Mouse (Mus musculus) MEL (cell line): Measurements from ENCODE around the gene Col12a1. TPM values are rescaled to one million over a fixed set of nuclear protein-coding genes. Genes with fewer than 3 reads are reported as not detected.

ENCODE experiments used
- DNase-seq: peaks from one replicate; pipeline ENCODE4 v3.0.0; 2011; ENCODE audit warnings: low read depth, low spot score
- H3K27ac ChIP-seq: 2 replicates; pipeline ENCODE4 v1.5.1; 2012; ENCODE audit warnings: low read depth, mild to moderate bottlenecking, control low read depth, low read length, moderate library complexity; ENCODE audit not compliant: control insufficient read depth
- H3K27me3 ChIP-seq, 2 experiments: fragments of 150-350 bp in 1 of 2; sonication (generic) in 1 of 2; 2 replicates each; pipeline ENCODE4 v1.6.1; 2012; ENCODE audit warnings: low read length in 2 of 2, mild to moderate bottlenecking in 2 of 2, improper control_type of control experiment in 1 of 2, moderate library complexity in 1 of 2; ENCODE audit not compliant: insufficient read depth in 2 of 2, control insufficient read depth in 1 of 2
- H3K36me3 ChIP-seq, 2 experiments: 2 replicates each; pipeline ENCODE4 v1.6.1; 2012 to 2014; ENCODE audit warnings: low read length in 2 of 2, improper control_type of control experiment in 1 of 2, inconsistent platforms in 1 of 2, mild to moderate bottlenecking in 1 of 2; ENCODE audit not compliant: insufficient read depth in 2 of 2, control insufficient read depth in 1 of 2
- H3K4me1 ChIP-seq, 2 experiments: fragments of 150-350 bp in 1 of 2; sonication (generic) in 1 of 2; 2 replicates each; pipeline ENCODE4 v1.6.1; 2012; ENCODE audit warnings: low read length in 2 of 2, improper control_type of control experiment in 1 of 2, mild to moderate bottlenecking in 1 of 2; ENCODE audit not compliant: insufficient read depth in 2 of 2, control insufficient read depth in 1 of 2
- H3K4me3 ChIP-seq, 2 experiments: fragments of 150-350 bp in 1 of 2; sonication (generic) in 1 of 2; 2 replicates each; pipeline ENCODE4 v1.5.1; 2012; ENCODE audit warnings: low read depth in 2 of 2, low read length in 2 of 2, mild to moderate bottlenecking in 2 of 2, moderate library complexity in 2 of 2, control low read depth in 1 of 2, improper control_type of control experiment in 1 of 2; ENCODE audit not compliant: control insufficient read depth in 1 of 2, insufficient read depth in 1 of 2
- H3K79me2 ChIP-seq: 2 replicates; pipeline ENCODE4 v1.6.1; 2012; ENCODE audit warnings: mild to moderate bottlenecking, low read length, moderate library complexity; ENCODE audit not compliant: control insufficient read depth, poor library complexity, insufficient read depth
- H3K9ac ChIP-seq: 2 replicates; pipeline ENCODE4 v1.6.1; 2012; ENCODE audit warnings: low read depth, mild to moderate bottlenecking, control low read depth, low read length, moderate library complexity; ENCODE audit not compliant: control insufficient read depth, poor library complexity, severe bottlenecking
- H3K9me3 ChIP-seq: fragments of 150-350 bp; sonication (generic); replicated peaks from 2 replicates; pipeline ENCODE4 v1.6.1; 2012; ENCODE audit warnings: mild to moderate bottlenecking, low read length, improper control_type of control experiment, moderate library complexity; ENCODE audit not compliant: insufficient read depth
- CHD2 ChIP-seq: IDR thresholded peaks from 2 replicates; pipeline ENCODE4 v1.6.1; 2011; ENCODE audit warnings: low read length, improper control_type of control experiment
- E2F4 ChIP-seq: IDR thresholded peaks from 2 replicates; pipeline ENCODE4 v1.6.1; 2011; ENCODE audit warnings: low read depth, low read length, improper control_type of control experiment, borderline replicate concordance
- ELF1 ChIP-seq: IDR thresholded peaks from 2 replicates; pipeline ENCODE4 v1.6.1; 2014; ENCODE audit warnings: low read depth, mild to moderate bottlenecking, inconsistent platforms, low read length, improper control_type of control experiment, moderate library complexity
- HCFC1 ChIP-seq: IDR thresholded peaks from 2 replicates; pipeline ENCODE4 v1.6.1; 2012; ENCODE audit warnings: low read depth, mild to moderate bottlenecking, inconsistent platforms, low read length, improper control_type of control experiment, moderate library complexity
- KAT2A ChIP-seq: conservative IDR thresholded peaks from 2 replicates; pipeline ENCODE4 v1.6.1; 2012; ENCODE audit warnings: low read depth, low read length, improper control_type of control experiment, inconsistent platforms
- MAX ChIP-seq: IDR thresholded peaks from 2 replicates; pipeline ENCODE4 v1.6.1; 2011; ENCODE audit warnings: low read length, improper control_type of control experiment
- MEF2A ChIP-seq: IDR thresholded peaks from 2 replicates; pipeline ENCODE4 v1.6.1; 2014; ENCODE audit warnings: low read depth, mild to moderate bottlenecking, inconsistent platforms, low read length, improper control_type of control experiment; ENCODE audit not compliant: poor library complexity, insufficient replicate concordance, severe bottlenecking; ENCODE audit errors: extremely low read depth
- MXI1 ChIP-seq: IDR thresholded peaks from 2 replicates; pipeline ENCODE4 v1.6.1; 2011; ENCODE audit warnings: mild to moderate bottlenecking, low read depth, low read length, improper control_type of control experiment
- MYB ChIP-seq: IDR thresholded peaks from 2 replicates; pipeline ENCODE4 v1.6.1; 2011; ENCODE audit warnings: mild to moderate bottlenecking, low read depth, low read length, improper control_type of control experiment
- NELFE ChIP-seq: IDR thresholded peaks from 2 replicates; pipeline ENCODE4 v1.6.1; 2011; ENCODE audit warnings: low read depth, low read length, improper control_type of control experiment
- NRF1 ChIP-seq: IDR thresholded peaks from 2 replicates; pipeline ENCODE4 v1.6.1; 2014; ENCODE audit warnings: low read depth, mild to moderate bottlenecking, inconsistent platforms, low read length, improper control_type of control experiment, moderate library complexity; ENCODE audit not compliant: poor library complexity, insufficient read depth, severe bottlenecking
- POLR2A ChIP-seq, 2 experiments: IDR thresholded peaks; 2 replicates each; pipeline ENCODE4 v1.6.1; 2011 to 2012; ENCODE audit warnings: low read length in 2 of 2, mild to moderate bottlenecking in 2 of 2, control low read depth in 1 of 2, improper control_type of control experiment in 1 of 2, low read depth in 1 of 2, moderate library complexity in 1 of 2; ENCODE audit not compliant: control insufficient read depth in 1 of 2, insufficient read depth in 1 of 2, poor library complexity in 1 of 2
- POLR2AphosphoS2 ChIP-seq: IDR thresholded peaks from 2 replicates; pipeline ENCODE4 v1.6.1; 2011; ENCODE audit warnings: low read length, improper control_type of control experiment
- POLR2AphosphoS5 ChIP-seq: IDR thresholded peaks from 2 replicates; pipeline ENCODE4 v1.6.1; 2012; ENCODE audit warnings: low read depth, borderline replicate concordance, mild to moderate bottlenecking, inconsistent platforms, low read length, moderate library complexity, mixed read lengths
- RAD21 ChIP-seq: IDR thresholded peaks from 2 replicates; pipeline ENCODE4 v1.6.1; 2011; ENCODE audit warnings: mild to moderate bottlenecking, low read depth, low read length, improper control_type of control experiment
- RCOR1 ChIP-seq: IDR thresholded peaks from 2 replicates; pipeline ENCODE4 v1.6.1; 2012; ENCODE audit warnings: low read depth, mild to moderate bottlenecking, inconsistent platforms, low read length, improper control_type of control experiment
- SIN3A ChIP-seq: IDR thresholded peaks from 2 replicates; pipeline ENCODE4 v1.6.1; 2012; ENCODE audit warnings: low read length, improper control_type of control experiment, inconsistent platforms
- TBP ChIP-seq: IDR thresholded peaks from 2 replicates; pipeline ENCODE4 v1.8.0; 2011; ENCODE audit warnings: low read depth, low read length, improper control_type of control experiment
- TCF12 ChIP-seq: IDR thresholded peaks from 2 replicates; pipeline ENCODE4 v1.6.1; 2014; ENCODE audit warnings: low read depth, mild to moderate bottlenecking, inconsistent platforms, low read length, improper control_type of control experiment, moderate library complexity
- UBTF ChIP-seq: IDR thresholded peaks from 2 replicates; pipeline ENCODE4 v1.6.1; 2012; ENCODE audit warnings: low read depth, mild to moderate bottlenecking, inconsistent platforms, low read length, improper control_type of control experiment, moderate library complexity, borderline replicate concordance; ENCODE audit not compliant: insufficient read depth
- USF1 ChIP-seq: IDR thresholded peaks from 2 replicates; pipeline ENCODE4 v1.6.1; 2014; ENCODE audit warnings: low read depth, mild to moderate bottlenecking, inconsistent platforms, low read length, improper control_type of control experiment, moderate library complexity
- USF2 ChIP-seq, 2 experiments: IDR thresholded peaks; 2 replicates each; pipeline ENCODE4 v1.6.1; 2011 to 2012; ENCODE audit warnings: improper control_type of control experiment in 2 of 2, low read length in 2 of 2, borderline replicate concordance in 1 of 2, inconsistent platforms in 1 of 2, low read depth in 1 of 2, mild to moderate bottlenecking in 1 of 2; ENCODE audit not compliant: insufficient read depth in 1 of 2
- ZC3H11A ChIP-seq: IDR thresholded peaks from 2 replicates; pipeline ENCODE4 v1.6.1; 2012; ENCODE audit warnings: low read depth, mild to moderate bottlenecking, inconsistent platforms, low read length, improper control_type of control experiment
- ZKSCAN1 ChIP-seq: IDR thresholded peaks from 2 replicates; pipeline ENCODE4 v1.6.1; 2012; ENCODE audit warnings: low read depth, mild to moderate bottlenecking, inconsistent platforms, low read length, improper control_type of control experiment, moderate library complexity
- ZMIZ1 ChIP-seq: IDR thresholded peaks from 2 replicates; pipeline ENCODE4 v1.6.1; 2012; ENCODE audit warnings: low read depth, mild to moderate bottlenecking, inconsistent platforms, low read length, improper control_type of control experiment, moderate library complexity
- ZNF384 ChIP-seq: IDR thresholded peaks from 2 replicates; pipeline ENCODE4 v1.6.1; 2012; ENCODE audit warnings: low read depth, mild to moderate bottlenecking, inconsistent platforms, low read length, improper control_type of control experiment
- polyA plus RNA-seq, 2 experiments: library from polyadenylated mRNA; stranded (reverse) in 1 of 2; unstranded in 1 of 2; fragments of >175 nt in 1 of 2; fragments of >200 nt in 1 of 2; gene quantifications; 2 replicates each; pipeline versions ENCODE4 v1.2.1 to v1.2.4; 2012; ENCODE audit warnings: low replicate concordance in 2 of 2, low read depth in 1 of 2; ENCODE audit not compliant: insufficient read length in 2 of 2, insufficient read depth in 1 of 2, missing spikeins in 1 of 2
- total RNA-seq: library from RNA; depleted of rRNA; stranded (reverse); fragments of 300-350 nt; gene quantifications from 2 replicates; pipeline ENCODE4 v1.2.3, GENCODE M21; 2012

Gene Col12a1
- total and polyA plus RNA-seq, 3 experiments: 0.13 TPM; not detected in 2

DNA sequence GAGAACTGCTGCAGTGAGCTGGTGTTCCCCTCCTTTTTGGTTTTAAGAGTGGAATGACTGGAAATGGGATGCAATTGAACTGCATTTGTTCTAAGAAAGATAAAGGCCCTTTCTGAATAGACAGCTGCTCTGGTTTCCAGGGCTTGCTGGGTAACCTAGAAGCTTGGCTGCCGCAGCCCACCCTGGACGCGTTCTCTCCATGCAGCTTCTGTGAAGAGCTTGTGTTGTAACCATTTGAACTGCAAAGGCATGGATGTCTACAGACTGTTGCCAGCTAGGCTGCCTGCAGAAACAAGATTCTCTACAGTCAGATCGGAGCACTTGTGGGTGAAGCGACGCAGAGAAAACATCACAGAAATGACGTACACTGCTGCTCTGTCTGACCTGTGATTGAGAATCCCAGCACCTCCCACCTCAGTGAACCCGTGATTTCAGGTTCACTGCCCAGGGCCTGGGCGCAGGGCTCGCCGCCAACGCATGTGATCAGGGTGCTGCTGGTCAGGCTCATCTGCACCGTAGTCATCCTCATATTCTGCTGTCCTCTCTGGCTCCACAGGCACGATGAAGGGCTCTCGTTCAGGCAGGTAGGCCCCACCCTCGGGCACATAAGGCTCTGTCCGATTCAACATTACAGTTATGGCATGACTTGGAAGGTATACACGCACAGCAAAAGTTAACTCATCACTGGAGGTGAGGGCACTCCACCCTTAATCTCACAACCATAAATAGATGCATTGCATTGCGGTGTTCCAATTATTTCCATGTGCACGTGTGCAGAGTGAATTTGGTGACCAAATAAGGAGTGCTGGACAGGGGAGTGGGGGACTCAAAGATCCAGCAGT is 119.0 kb downstream of the Col12a1 start:
- H3K9ac ChIP-seq: no peak overlapping the region
- no peaks in the 10 kb centered on the region for H3K27me3 ChIP-seq
- no peaks in the 10 kb centered on the region for H3K36me3 ChIP-seq
- H3K9me3 ChIP-seq: no peaks in the 10 kb centered on the region
- H3K27ac ChIP-seq: no peak overlapping the region
- no peaks in the 10 kb centered on the region for H3K4me1 ChIP-seq
- no peak overlapping the region for H3K4me3 ChIP-seq
- no peak for TF ChIP-seq HCFC1
- no peak for TF ChIP-seq NRF1
- TF ChIP-seq USF1: no peak
- no peak for TF ChIP-seq ZKSCAN1
- TF ChIP-seq TBP: no peak
- no peak for TF ChIP-seq SIN3A
- no peak for TF ChIP-seq TCF12
- TF ChIP-seq POLR2AphosphoS5: no peak
- TF ChIP-seq NELFE: no peak
- TF ChIP-seq MEF2A: no peak
- no peak for TF ChIP-seq MYB
- no peaks in the 10 kb centered on the region for H3K79me2 ChIP-seq
- no peak for DNase-seq

DNA sequence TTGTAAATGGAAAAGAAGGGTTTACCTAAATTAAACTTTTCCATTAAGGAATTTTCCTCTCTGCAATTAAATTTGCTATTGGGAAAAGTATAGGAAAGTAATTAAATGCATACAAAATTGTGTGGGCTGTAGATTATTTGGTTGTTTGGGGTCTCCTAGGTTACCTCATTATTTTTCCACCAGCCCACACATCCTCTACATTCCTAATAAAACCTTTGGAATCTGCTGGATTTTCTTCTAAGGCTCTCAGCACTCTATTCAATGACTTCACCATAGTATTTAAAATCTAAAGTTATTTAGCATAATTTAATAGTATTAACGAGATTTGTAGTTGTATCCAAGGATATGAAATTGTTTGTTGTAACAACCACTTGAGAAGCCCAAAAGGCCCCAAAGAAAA is 120.1 kb downstream of the Col12a1 start:
- no peaks in the 10 kb centered on the region for H3K36me3 ChIP-seq
- H3K27ac ChIP-seq: no peak overlapping the region
- no peaks in the 10 kb centered on the region for H3K79me2 ChIP-seq
- TF ChIP-seq KAT2A (no peak), MAX (no peak), UBTF (no peak), POLR2AphosphoS2 (no peak), ZMIZ1 (no peak), SIN3A (no peak), CHD2 (no peak), POLR2A (IDR thresholded peaks at IDR 0.05; ENCODE audit: control insufficient read depth in 1 of 2, insufficient read depth in 1 of 2, low read depth in 1 of 2, low read length in 2 of 2, poor library complexity in 1 of 2) (no peak), MXI1 (no peak), RCOR1 (no peak), ELF1 (no peak), USF2 (IDR thresholded peaks at IDR 0.05; ENCODE audit: borderline replicate concordance in 1 of 2, insufficient read depth in 1 of 2, low read depth in 1 of 2, low read length in 2 of 2) (no peak), MEF2A (no peak), ZC3H11A (no peak), E2F4 (no peak), ZNF384 (no peak), RAD21 (no peak)
- H3K4me1 ChIP-seq: no peaks in the 10 kb centered on the region
- H3K9ac ChIP-seq: no peak overlapping the region
- H3K27me3 ChIP-seq: no peaks in the 10 kb centered on the region
- H3K4me3 ChIP-seq: no peak overlapping the region
- DNase-seq: no peak
- no peaks in the 10 kb centered on the region for H3K9me3 ChIP-seq
